Mouse (Mus musculus) liver, embryonic 14.5 days (tissue): ENCODE results near the gene Drap1. TPM values are rescaled to one million over a fixed set of nuclear protein-coding genes. Genes with fewer than 3 reads are reported as not detected.
A peak's percentile ranks its signal among the peaks of the same experiment; 100 is the strongest.

Experiments used
- ATAC-seq: fragments of 200-750 bp; cut with Nextera tagmentation; 2 replicates; pipeline ENCODE4 v1.8.0; 2017; ENCODE audit warnings: moderate number of reproducible peaks, mild to moderate bottlenecking, moderate library complexity; ENCODE audit not compliant: insufficient read depth
- DNase-seq, 3 experiments: peaks; one replicate each; pipeline ENCODE4 v3.0.0-alpha.2; 2012 to 2013; ENCODE audit warnings: low read depth in 3 of 3, low spot score in 3 of 3
- H3K27ac ChIP-seq: fragments of 300-500 bp; sonication (generic); 2 replicates; pipeline ENCODE4 v1.5.1; 2014; ENCODE audit warnings: moderate library complexity, mild to moderate bottlenecking, control low read depth, inconsistent platforms
- H3K27me3 ChIP-seq: fragments of 300-500 bp; sonication (generic); 2 replicates; pipeline ENCODE4 v1.6.1; 2014; ENCODE audit warnings: mild to moderate bottlenecking, low read length, moderate library complexity; ENCODE audit not compliant: control insufficient read depth, insufficient read depth
- H3K36me3 ChIP-seq: fragments of 300-500 bp; sonication (generic); replicated peaks from 2 replicates; pipeline ENCODE4 v1.6.1; 2014; ENCODE audit warnings: low read depth; ENCODE audit not compliant: control insufficient read depth, insufficient read depth
- H3K4me1 ChIP-seq, 2 experiments: fragments of 200-500 bp in 1 of 2; fragments of 300-500 bp in 1 of 2; sonication (generic) in 1 of 2; replicated peaks; 2 replicates each; pipeline ENCODE4 v1.6.1; 2012 to 2014; ENCODE audit warnings: antibody characterized with exemption in 1 of 2, inconsistent platforms in 1 of 2, low read length in 1 of 2; ENCODE audit not compliant: control insufficient read depth in 2 of 2, insufficient read depth in 2 of 2
- H3K4me2 ChIP-seq: fragments of 300-500 bp; sonication (generic); 2 replicates; pipeline ENCODE4 v1.6.1; 2014; ENCODE audit warnings: low read depth, mild to moderate bottlenecking, control low read depth, moderate library complexity
- H3K4me3 ChIP-seq, 2 experiments: fragments of 200-500 bp in 1 of 2; fragments of 300-500 bp in 1 of 2; sonication (generic) in 1 of 2; 2 replicates each; pipeline ENCODE4 v1.5.1; 2012 to 2014; ENCODE audit warnings: low read depth in 2 of 2, low read length in 2 of 2, mild to moderate bottlenecking in 2 of 2, control low read depth in 1 of 2, inconsistent platforms in 1 of 2, moderate library complexity in 1 of 2; ENCODE audit not compliant: insufficient read depth in 1 of 2
- H3K9ac ChIP-seq: fragments of 300-500 bp; sonication (generic); replicated peaks from 2 replicates; pipeline ENCODE4 v1.6.1; 2014; ENCODE audit warnings: mild to moderate bottlenecking, control low read depth, moderate library complexity
- H3K9me3 ChIP-seq: fragments of 300-500 bp; sonication (generic); 2 replicates; pipeline ENCODE4 v1.6.1; 2016; ENCODE audit warnings: low read length, mixed read lengths; ENCODE audit not compliant: control insufficient read depth
- CTCF ChIP-seq: IDR thresholded peaks from 2 replicates; pipeline ENCODE4 v1.5.1; 2016; ENCODE audit warnings: antibody characterized with exemption, low read depth, control low read depth
- EP300 ChIP-seq: IDR thresholded peaks from 2 replicates; pipeline ENCODE4 v1.6.1; 2016; ENCODE audit warnings: antibody characterized with exemption, low read depth
- WGBS: fragments of 180-500 bp; shearing (Covaris S2); extraction: QIAGEN DNeasy Blood & Tissue Kit; methylation state at CpG from one replicate; pipeline ENCODE4 v1.1.7; 2014; ENCODE audit not compliant: insufficient replicate concordance; 5-methylcytosine and 5-hydroxymethylcytosine counted together
- polyA plus RNA-seq, 2 experiments: library from polyadenylated mRNA; depleted of rRNA in 1 of 2; stranded (reverse) in 1 of 2; unstranded in 1 of 2; fragments of >200 nt; fragmentation: Nextera tagmentation in 1 of 2; extraction: Ambion mirVana in 1 of 2; gene quantifications; 2 replicates each; pipeline versions ENCODE4 v1.2.1 to v1.2.3; 2012 to 2014

The Drap1 gene
- polyA plus RNA-seq (2012; rRNA removed), result 38.6 and 64.0 TPM in 2 replicates
- polyA plus RNA-seq (2014; fragmentation: Nextera tagmentation; extraction: Ambion mirVana), result 58.5 and 58.9 TPM in 2 replicates

GRCm38 (mm10) chr19:5424782-5425741 is at the start of gene Drap1, which contains the start of gene AI837181:
Gene Drap1, minus strand, starts transcription at chr19:5424979.
Gene AI837181, plus strand, starts transcription at chr19:5425144.
- Histone ChIP-seq H3K36me3 (peaks cover 7% of the 10 kb centered on the region), H3K4me3 (peak within 1 kb of the TSS; percentile 76 to 92), H3K4me2 (peak within 1 kb of the TSS; percentile 86), H3K9me3 (no peaks in the 10 kb centered on the region), H3K9ac (peak within 1 kb of the TSS; percentile 88), H3K4me1 (peaks cover 5 to 12% of the 10 kb centered on the region in 2 experiments; a peak in 3 of 4 replicates), H3K27me3 (no peaks in the 10 kb centered on the region), H3K27ac (peak within 1 kb of the TSS; percentile 58)
- under 1% methylated on average over 83 of the region's 87 CpGs for WGBS
- DNase-seq (peak; percentile 88 to 91 (median 90)), ATAC-seq (peak; percentile 84)
- TF ChIP-seq EP300 (0 out of 2 replicates have a peak, but pooled peaks have one; percentile 6), CTCF (0 out of 2 replicates have a peak, but pooled peaks have one; percentile 6)

- 5% methylated on average over 22 of the region's 22 CpGs for WGBS
- TF ChIP-seq CTCF, result no peak
- TF ChIP-seq EP300, result no peak
- Histone ChIP-seq H3K27me3 (peaks cover 28% of the 10 kb centered on the region), H3K9ac (peak within 1 kb of the TSS; percentile 1), H3K36me3 (no peaks in the 10 kb centered on the region), H3K4me3 (peak within 1 kb of the TSS; percentile 39 to 46), H3K4me1 (peaks cover 0 to 2% of the 10 kb centered on the region in 2 experiments; a peak in 1 of 4 replicates), H3K4me2 (peak within 1 kb of the TSS; percentile 70), H3K27ac (no peak within 1 kb of the TSS), H3K9me3 (no peaks in the 10 kb centered on the region)
- peak; percentile 34 to 46 (median 38) for DNase-seq
- ATAC-seq, result peak; percentile 65
Observed at GRCm38 (mm10) chr19:5473720-5474119, 48.9 kb upstream of the Drap1 start, which contains the start of gene Efemp2. Gene Efemp2, plus strand, starts transcription at chr19:5473954.

- H3K36me3 ChIP-seq, result no peaks in the 10 kb centered on the region
Observed at GRCm38 (mm10) chr19:5472857-5473256, 48.1 kb upstream of the Drap1 start.

GRCm38 (mm10) chr19:5471846-5472245 is 47.1 kb upstream of the Drap1 start:
- Histone ChIP-seq H3K4me1 (peaks cover 0 to 2% of the 10 kb centered on the region in 2 experiments; a peak in 1 of 4 replicates), H3K9ac (no peak overlapping the region), H3K9me3 (no peaks in the 10 kb centered on the region), H3K4me2 (no peak overlapping the region), H3K27ac (no peak overlapping the region), H3K27me3 (peaks cover 28% of the 10 kb centered on the region), H3K4me3 (no peak overlapping the region), H3K36me3 (no peaks in the 10 kb centered on the region)
- TF ChIP-seq EP300, result no peak
- no peak for TF ChIP-seq CTCF
- 53% methylated on average over 5 of the region's 5 CpGs for WGBS
- no peak for ATAC-seq
- no peak for DNase-seq

More at GRCm38 (mm10) chr19:5472857-5473256, 48.1 kb upstream of the Drap1 start:
- Histone ChIP-seq H3K4me2 (no peak overlapping the region), H3K4me1 (peaks cover 0 to 2% of the 10 kb centered on the region in 2 experiments; a peak in 1 of 4 replicates), H3K9ac (no peak overlapping the region), H3K4me3 (no peak overlapping the region), H3K27me3 (peaks cover 28% of the 10 kb centered on the region), H3K27ac (no peak overlapping the region), H3K9me3 (no peaks in the 10 kb centered on the region)
- 45% methylated on average over 3 of the region's 3 CpGs for WGBS
- no peak for DNase-seq
- TF ChIP-seq EP300 (no peak), CTCF (peak; percentile 34; the same call in 1 of the 2 replicates)
- no peak for ATAC-seq
